Mouse (Mus musculus) Muller cell, postnatal 12 days (primary cell): ENCODE data around the gene Olfr1414.
"Not testable (repeated sequence)": the region's sequence is repeated elsewhere in the genome, so short reads cannot be mapped to it uniquely, and the experiment has no call there.

Source experiments
- DNase-seq: peaks from one replicate; pipeline ENCODE4 v3.0.0-alpha.2; 2015; ENCODE audit errors: inconsistent ontology term

The Olfr1414 gene

DNA sequence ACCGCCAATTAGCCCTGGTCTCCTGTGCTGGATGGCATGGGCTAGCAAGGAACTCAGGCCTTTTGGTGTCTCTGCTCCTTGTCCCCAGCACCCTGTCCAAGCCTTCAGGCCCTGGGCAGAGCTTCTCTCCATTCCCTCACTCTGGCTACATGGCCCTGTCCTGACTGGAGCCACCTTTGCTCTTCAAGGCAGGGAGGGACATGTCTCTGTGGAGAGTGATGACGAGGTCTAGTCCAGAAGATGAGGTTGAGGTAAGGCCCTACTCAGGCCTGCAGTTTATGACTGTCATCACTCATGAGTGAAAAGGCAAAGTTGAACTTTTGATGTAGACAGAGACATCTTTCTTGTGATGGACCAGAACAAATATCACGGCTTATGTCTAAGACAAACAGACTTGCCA lies at the start of gene Olfr1414:
Gene Olfr1414, minus strand, starts transcription at position 101 of the 400 bp plus-strand sequence.
- DNase-seq: no peak

DNA sequence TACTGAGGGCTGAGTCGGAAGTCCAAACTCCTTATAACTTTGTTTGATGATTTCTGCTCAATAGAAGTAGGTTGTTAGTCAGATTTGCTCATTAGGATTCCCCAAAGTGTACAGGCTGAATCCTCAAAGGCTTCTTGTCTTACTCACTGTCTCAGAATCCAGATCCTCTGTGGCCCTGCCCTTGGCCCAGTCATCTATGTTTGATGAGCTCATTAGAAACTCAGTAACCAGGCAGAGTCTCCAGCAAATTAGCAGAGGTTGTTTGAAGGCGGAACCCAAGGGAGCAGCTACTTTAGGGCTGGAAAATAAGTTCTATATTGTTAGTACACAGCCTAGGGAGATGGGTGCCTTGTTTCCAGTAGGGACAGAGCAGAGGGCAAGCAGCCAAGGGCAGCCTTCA lies 27.5 kb upstream of the Olfr1414 start:
- DNase-seq: peak; percentile 73

DNA sequence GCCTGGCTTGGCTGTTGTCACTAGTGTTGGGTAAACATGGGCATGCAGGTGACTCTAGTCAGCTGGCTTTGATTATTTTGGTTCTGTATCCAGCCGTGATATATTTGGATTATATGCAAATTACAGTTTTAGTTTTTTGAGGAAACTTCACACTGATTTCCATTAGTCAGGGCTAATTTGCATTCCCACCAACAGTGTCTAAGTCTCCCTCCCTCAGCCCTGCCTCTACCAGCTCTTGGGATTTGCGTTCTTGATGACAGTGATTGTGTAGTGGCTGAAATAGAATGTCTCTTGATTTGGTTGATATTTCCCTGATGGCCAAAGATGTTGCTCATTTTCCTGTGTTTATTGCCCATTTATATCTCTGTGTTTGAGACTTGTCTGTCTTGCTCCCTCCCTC lies 20.6 kb upstream of the Olfr1414 start:
- DNase-seq: no peak

DNA sequence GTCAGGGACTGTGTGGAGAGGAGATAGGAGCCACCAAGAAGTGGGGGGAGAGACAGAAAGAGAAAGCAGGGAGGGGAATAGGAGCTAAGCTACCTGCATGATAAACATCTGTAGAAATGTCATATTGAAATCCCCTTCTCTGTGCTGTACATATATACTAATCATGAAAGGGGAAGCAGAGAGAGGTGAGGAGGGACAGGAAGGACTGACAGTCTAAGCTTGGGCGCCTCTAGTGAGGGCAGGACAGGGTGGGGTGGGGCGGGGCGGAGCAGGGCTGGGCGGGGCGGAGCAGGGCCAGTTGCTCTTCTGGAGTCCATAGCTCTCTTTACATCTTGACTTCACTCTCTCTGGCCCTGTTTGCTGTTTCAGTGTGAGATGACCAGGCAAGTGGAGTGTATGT lies 18.5 kb upstream of the Olfr1414 start:
- no peak for DNase-seq

DNA sequence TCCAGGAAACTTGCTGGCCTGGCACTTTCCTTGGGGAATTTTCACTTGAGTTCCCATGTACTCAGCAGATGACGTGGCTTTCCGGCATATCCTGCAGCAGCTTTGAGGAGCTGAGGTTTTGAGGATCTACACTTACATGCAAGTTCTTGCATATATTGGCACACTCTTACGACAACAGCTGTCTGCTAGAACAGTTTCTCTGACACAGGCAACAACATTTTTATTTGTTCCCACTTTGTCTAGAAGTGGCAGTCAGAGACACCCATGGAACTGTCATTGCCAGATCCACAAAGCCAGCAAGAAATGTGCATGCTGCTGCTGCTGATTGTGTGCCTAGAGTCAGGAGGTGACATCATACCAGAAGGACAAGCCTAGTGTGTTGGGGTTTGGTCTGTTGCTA lies 5.3 kb upstream of the Olfr1414 start:
- DNase-seq: no peak

DNA sequence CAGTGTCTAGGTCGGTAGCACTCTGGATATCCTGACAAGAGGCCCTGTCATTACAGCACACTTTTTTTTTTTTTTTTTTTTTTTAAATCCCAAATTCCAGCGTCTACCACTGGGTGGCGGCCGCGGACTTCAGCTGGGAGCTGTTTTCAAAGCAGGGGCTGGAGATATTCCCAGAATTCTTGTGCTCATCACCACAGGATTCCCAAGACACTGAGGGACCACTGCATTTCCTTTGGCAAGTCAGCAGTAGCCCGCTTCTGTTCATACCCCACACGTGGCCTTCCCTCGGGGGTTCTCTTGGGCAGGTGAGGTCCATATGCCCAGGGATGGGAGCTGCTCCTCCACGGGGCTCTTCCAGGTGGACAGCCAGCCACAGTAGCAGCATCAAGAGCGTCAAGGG lies 2.9 kb upstream of the Olfr1414 start:
- peak; percentile 74 for DNase-seq

DNA sequence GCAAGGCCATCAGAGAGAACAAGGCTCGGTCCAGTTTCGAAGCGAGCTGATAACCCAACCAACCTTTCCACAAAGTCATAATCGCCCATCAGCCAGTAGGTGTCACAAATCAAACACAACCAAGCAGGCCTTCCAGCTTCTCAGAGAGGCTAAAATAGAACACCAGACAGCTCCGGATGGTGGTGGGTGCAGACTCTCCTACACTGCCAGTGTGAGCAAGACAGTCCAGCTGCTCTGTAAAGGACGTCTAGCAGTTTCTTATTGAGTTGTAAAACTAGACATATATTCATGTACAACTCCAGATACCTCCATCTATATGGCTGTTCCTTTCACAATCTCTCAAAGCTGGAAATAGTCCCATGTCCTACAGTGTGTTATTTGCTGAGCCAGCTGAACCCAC lies 585 bp upstream of the Olfr1414 start:
- DNase-seq: no peak

DNA sequence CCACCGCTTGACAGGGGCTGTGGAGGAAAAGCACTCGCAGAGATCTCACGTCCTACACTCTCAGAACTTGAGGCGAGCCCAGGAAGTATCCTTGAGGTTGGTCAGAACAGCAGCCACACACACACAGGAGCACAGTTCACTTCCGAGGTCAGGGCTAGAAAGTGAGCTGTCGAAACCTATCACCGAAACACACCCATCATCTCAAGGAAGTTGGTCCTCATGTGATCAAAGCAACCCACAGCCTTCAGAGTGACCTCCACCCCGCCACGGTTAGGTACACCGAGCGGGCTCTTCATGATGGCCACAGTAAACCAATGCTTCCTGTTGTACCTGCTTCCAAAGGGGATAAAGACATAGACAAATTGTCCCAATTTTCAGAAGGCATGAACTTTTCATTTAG lies 3.1 kb downstream of the Olfr1414 start:
- no peak for DNase-seq

DNA sequence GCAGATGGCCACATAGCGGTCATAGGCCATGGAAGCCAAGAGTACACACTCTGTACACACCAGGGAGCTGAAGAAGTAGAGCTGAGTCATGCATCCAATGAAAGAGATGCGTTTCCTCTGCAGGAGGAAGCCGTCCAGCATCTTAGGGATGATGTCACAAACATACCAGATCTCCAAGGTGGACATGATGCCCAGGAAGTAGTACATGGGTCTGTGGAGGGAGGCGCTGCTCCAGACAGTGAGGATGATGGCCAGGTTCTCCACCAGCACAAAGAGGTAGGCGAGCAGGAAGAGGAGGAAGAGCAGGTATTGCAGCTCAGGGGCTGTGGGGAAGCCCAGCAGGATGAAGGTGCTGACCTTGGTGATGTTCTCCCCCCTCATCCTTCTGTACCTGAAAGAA lies 6.8 kb downstream of the Olfr1414 start:
- not testable (repeated sequence) for DNase-seq

DNA sequence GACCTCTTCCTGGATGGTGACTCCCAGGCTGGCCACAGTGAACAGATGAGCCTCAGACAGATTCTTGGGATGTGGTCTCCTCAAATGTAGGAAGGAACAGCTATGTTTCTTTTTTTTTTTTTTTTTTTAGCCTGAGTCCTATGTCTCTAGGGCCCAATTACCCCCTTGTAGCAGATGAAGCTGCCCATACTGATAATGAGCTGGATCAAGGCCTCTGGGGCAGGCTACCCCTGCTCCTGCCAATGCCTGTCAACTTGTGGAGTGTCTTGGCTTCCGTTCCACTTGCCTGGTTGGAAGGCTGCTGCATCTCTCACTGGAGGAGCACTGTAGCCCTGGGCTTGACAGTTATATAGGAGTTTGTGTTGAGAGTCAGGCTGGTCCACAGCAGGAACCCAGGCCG lies 22.5 kb downstream of the Olfr1414 start, which contains the start of gene Olfr1415:
Gene Olfr1415, minus strand, starts transcription at position 101 of the 400 bp plus-strand sequence.
- no peak for DNase-seq

DNA sequence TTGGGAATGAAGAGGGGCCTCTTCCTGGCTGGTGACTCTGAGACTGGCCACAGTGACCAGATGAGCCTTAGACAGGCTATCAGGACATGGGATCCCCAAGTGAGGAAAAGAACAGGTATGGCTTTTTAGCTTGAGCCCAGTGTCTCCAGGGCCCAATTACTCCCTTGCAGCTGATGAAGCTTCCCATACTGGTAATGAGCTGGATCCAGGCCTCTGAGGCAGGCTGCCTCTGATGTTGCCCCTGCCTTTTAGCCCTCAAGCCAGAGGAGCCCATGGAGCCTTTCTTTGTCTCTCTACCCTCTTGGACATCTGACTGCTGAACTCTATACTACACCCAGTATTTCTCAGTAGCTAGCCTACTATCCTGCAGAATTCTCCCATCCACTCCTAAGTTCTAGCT lies 33.4 kb downstream of the Olfr1414 start, which contains the start of gene Olfr1416:
Gene Olfr1416, minus strand, starts transcription at position 101 of the 400 bp plus-strand sequence.
- no peak for DNase-seq

DNA sequence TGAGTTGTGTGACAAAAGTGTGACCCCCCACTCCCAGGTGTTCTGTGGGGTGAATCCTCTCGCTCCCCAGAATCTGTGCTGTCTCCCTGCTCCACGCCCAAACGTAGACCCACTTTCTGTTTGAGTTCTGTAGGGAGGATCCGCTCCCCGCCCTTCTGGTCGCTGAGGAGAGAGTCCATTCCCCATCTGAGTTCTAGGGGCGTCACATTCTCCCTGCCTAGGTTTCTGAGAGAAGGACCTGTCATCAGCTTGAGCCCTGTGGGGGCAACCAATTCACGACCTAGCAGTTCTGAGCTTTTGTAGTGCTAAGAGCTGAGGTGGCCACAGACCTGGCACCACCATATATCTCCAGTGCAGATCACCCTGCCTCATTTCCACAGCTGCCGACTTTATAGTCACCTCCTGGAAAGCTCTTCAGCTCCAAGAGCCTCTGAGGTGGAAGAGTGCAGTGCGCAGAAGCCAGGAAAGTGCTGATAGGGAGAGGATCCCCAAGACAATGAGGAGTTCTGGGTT lies 44.3 kb downstream of the Olfr1414 start:
- DNase-seq: no peak

DNA sequence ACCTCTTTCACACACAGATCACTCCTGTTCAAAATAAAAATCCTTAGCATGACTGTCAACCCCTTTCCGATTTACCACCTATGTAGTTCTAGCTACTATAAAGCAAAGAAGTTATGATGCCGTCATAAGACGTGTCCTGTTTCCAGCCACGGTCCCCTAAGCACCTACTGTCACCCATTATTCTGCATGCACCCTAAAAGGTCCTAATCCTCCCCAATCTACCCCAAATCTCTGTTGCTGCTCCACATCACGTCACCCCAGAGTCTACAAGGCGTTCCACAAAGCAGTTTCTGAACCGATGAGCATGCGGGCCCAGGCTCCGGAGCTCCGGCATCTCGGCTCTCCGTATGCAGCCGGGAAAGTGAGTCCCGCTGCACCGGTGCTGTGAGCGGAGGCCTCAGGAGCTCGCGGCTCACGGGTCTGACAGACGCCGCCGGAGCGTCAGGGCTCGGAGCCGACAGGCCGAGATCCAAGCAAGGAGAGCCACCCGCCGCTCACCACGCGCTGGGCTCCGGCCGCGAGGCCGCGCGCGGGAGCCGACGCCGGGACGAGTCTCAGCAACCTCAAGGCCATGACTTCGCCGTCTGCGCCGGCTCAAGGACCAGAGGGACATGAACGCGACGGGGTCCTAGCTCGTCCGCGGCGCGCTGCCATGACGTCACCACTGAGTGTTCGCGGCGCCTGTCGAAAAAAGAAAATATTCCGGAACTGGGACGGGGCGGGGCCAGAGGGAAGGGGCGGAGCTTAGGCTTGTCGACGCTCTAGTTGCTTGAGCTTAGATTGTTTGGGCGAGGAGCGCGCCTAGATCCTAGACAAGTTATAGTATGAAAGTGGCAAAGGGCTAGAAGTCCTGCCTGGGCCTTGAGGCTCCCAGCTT lies 45.1 kb downstream of the Olfr1414 start, which contains the start of gene Ndufa10:
Gene Ndufa10, minus strand, starts transcription at position 696 of the 877 bp plus-strand sequence.
- DNase-seq: peak; percentile 96

DNA sequence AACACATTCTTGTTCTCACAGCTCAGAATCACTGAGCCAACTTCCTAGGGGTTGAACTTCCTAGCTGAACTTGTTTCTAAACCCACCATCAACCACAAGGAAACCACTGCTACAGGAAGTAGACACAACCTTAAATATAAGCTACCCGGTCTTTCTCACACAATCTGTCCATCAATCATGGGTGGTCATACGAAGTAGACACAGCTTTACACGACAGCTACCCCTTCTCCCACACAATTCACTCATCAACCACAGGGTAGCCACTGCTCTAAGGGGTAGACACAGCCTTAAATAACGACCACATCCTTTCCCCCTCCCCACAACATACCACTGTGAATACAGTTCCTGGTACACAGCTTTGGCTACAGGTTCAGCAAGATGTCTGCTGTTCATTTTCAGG lies 49.6 kb downstream of the Olfr1414 start:
- no peak for DNase-seq

DNA sequence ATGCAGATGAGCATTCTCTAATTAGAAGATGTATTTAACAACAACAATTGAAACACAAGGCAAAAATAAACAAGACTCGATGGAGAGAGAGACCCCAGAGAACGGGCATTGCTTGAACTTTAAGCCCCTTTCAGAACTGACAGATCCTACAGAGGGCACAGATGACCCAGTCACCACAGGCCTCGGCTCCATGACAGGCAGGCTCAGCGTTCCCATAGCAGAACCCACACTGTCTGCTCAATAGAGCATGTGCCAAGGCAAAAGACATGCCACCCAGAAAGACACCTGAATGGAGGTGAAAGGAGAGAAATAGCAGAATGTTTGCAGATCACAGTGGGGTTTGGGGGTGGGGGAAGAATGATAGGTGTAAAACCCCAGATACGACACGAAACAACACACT lies 60.0 kb downstream of the Olfr1414 start:
- DNase-seq: no peak

DNA sequence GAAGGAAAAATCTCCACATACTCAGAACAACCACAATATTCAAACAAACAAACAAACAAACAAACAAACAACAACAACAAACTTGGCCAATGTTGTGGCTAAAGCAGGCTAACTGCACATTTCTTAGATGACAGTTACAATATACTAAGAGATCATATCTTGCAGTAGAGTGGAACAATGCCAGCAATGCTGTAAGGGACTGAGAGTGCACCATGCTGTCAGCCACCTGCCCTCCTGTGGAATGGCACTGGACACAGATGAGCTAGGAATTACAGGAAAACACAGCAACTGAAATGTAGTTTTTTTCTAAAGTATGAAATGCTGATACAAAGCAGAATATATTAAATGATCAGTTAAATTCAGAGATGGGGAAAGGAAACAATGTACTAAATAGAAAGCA lies 60.7 kb downstream of the Olfr1414 start:
- DNase-seq: no peak
